Mouse (Mus musculus) mature B cell (primary cell): Measurements from ENCODE around the gene H2-M9.

ENCODE experiments used
- in situ Hi-C: fragments of 300-500 bp; cut with MboI; formaldehyde crosslinking; loops from 2 replicates; pipeline ENCODE4 v1.14.3; 2019

H2-M9 gene

DNA sequence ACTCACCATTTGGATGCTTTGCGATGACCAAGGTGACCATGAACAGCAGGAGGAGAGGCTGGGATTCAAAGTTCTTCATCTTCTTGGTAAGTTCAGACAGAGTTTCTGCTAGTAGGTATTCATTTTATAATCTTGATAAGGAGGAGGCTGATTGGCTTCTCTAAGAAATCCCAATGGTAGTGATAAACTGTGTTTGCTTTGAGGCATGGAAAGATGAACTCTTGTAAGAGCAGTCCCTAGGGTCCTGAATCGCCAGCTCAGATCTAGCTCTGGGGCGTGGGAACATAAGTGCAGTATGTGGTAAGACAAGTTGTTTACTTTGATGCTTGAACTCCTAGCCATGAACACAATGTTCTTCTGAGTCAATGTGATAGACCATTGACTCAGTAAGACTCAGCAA is at the start of gene H2-M9:
Gene H2-M9 (minus strand): TSS at position 101 of the 400 bp plus-strand sequence.
- in situ Hi-C loops = no loop called here

GRCm38 (mm10) chr17:36672119-36672518 is 29.7 kb upstream of the H2-M9 start, which contains the start of gene H2-M1:
TSS of gene H2-M1 (minus strand) at chr17:36672219.
- in situ Hi-C loops = no loop called here
